In the genomic region with DNA sequence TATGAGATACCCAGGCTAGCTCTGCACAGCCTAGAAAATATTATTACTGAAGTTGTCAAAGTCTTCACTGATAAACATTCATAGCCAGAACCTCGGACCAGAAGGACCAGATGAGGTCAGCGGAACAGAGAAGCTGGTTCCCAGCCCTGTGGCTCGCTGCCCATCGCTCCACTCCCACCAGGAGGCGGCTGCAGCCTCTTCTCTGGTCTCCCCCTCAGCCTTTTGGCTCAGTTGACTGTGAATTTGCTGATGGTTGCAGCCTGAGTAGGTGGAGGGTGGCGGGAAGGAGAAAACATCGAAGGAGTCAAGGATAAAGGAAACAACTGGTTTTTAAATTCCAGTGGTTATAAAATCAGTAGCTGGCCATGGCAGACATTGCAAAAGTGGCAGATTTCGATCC, we compare ENCODE assay signal across 9 mouse cellular contexts.
DNase-seq lines count a peak whose midpoint lies in the region; ATAC-seq and TF ChIP-seq lines count a peak whose summit lies in the region.
"Had no signal": no experiment of that assay in that cellular context is flagged by ENCODE, and none has a peak within 500 bp of the region (broad histone marks: within the 10 kb centered on the region; RNA-seq: fewer than 3 reads in every experiment).

No protein-coding gene starts in this region.

- WGBS in heart, embryonic 13.5 days = 50% methylated on average over 8 of the region's 8 CpGs
- WGBS in limb, embryonic 10.5 days = 64% methylated on average over 8 of the region's 8 CpGs
- 61% methylated on average over 8 of the region's 8 CpGs for WGBS in stomach, postnatal 0 days

- H3K4me2 ChIP-seq in heart, embryonic 13.5 days = 0 out of 2 replicates have a peak overlapping the region, but pooled peaks have one; percentile 3
- H3K4me2 ChIP-seq in stomach, postnatal 0 days (replicated peaks; ENCODE audit: low read depth) = no peak overlapping the region
- H3K4me2 ChIP-seq: embryonic facial prominence, embryonic 15.5 days had no signal

- no peaks in the 10 kb centered on the region for H3K9me3 ChIP-seq in heart, embryonic 13.5 days
- H3K9me3 ChIP-seq in limb, embryonic 10.5 days (replicated peaks) = no peaks in the 10 kb centered on the region
- no peaks in the 10 kb centered on the region for H3K9me3 ChIP-seq in stomach, postnatal 0 days (ENCODE audit: control insufficient read depth, low read length)
- H3K9me3 ChIP-seq: embryonic facial prominence, embryonic 15.5 days had no signal

- ATAC-seq in heart, embryonic 13.5 days (ENCODE audit: extremely low read depth, insufficient number of reproducible peaks, low FRiP score, low TSS enrichment) = no peak
- ATAC-seq in stomach, postnatal 0 days (ENCODE audit: low FRiP score, low TSS enrichment) = no peak; the same call in 1 of the 2 replicates
- ATAC-seq in inflammation-experienced regulatory T-cells, adult 6 months = no peak

- peak; percentile 57 for TF ChIP-seq CTCF in stomach, postnatal 0 days (IDR thresholded peaks at IDR 0.05; ENCODE audit: low read depth)

- H3K9ac ChIP-seq in heart, embryonic 13.5 days = no peak overlapping the region
- no peak overlapping the region for H3K9ac ChIP-seq in stomach, postnatal 0 days (ENCODE audit: low read length)
- H3K9ac ChIP-seq: embryonic facial prominence, embryonic 15.5 days had no signal

- no peak for TF ChIP-seq EP300 in stomach, postnatal 0 days (optimal IDR thresholded peaks at IDR 0.05)

- H3K27me3 ChIP-seq in heart, embryonic 13.5 days (replicated peaks) = no peaks in the 10 kb centered on the region
- no peaks in the 10 kb centered on the region for H3K27me3 ChIP-seq in limb, embryonic 10.5 days (ENCODE audit: low read depth, poor library complexity, severe bottlenecking)
- H3K27me3 ChIP-seq in stomach, postnatal 0 days (ENCODE audit: control insufficient read depth, insufficient read depth, low read length) = no peaks in the 10 kb centered on the region
- H3K27me3 ChIP-seq: embryonic facial prominence, embryonic 15.5 days had no signal

- H3K4me1 ChIP-seq in heart, embryonic 13.5 days = peaks cover 61% of the 10 kb centered on the region
- peaks cover 61% of the 10 kb centered on the region for H3K4me1 ChIP-seq in limb, embryonic 10.5 days
- H3K4me1 ChIP-seq in stomach, postnatal 0 days (replicated peaks; ENCODE audit: control insufficient read depth, insufficient read depth) = peaks cover 6% of the 10 kb centered on the region

- H3K4me3 ChIP-seq in heart, embryonic 13.5 days = no peak overlapping the region
- no peak overlapping the region for H3K4me3 ChIP-seq in limb, embryonic 10.5 days
- H3K4me3 ChIP-seq in stomach, postnatal 0 days (ENCODE audit: low read depth, low read length) = no peak overlapping the region
- H3K4me3 ChIP-seq: embryonic facial prominence, embryonic 15.5 days had no signal

- H3K27ac ChIP-seq in heart, embryonic 13.5 days (replicated peaks) = peak overlapping the region; percentile 86
- peak overlapping the region; percentile 64 for H3K27ac ChIP-seq in limb, embryonic 10.5 days
- H3K27ac ChIP-seq in stomach, postnatal 0 days (replicated peaks) = no peak overlapping the region
- H3K27ac ChIP-seq: embryonic facial prominence, embryonic 15.5 days had no signal

- peak; percentile 37 to 40 for DNase-seq in right cerebral cortex, postnatal 10 days (ENCODE audit: low spot score in 2 of 2)
- DNase-seq in right cerebral cortex, adult 18-20 months = no peak
- DNase-seq in limb, embryonic 10.5 days (ENCODE audit: low spot score) = no peak
- peak; percentile 44 for DNase-seq in stomach, postnatal 0 days (ENCODE audit: low spot score)
- DNase-seq in layer of hippocampus, adult 8-10 months (ENCODE audit: low spot score in 2 of 2) = no peak
- no peak for DNase-seq in right cerebral cortex, postnatal 14 days

- no peaks in the 10 kb centered on the region for H3K36me3 ChIP-seq in heart, embryonic 13.5 days
- H3K36me3 ChIP-seq in limb, embryonic 10.5 days = no peaks in the 10 kb centered on the region
- no peaks in the 10 kb centered on the region for H3K36me3 ChIP-seq in stomach, postnatal 0 days (ENCODE audit: control insufficient read depth, insufficient read depth, low read length)
- H3K36me3 ChIP-seq: embryonic facial prominence, embryonic 15.5 days had no signal

Comparison
In these comparisons a context has a peak if more than half of its experiments do, and no peak if none do; other contexts are left out.
1. DNase-seq: peak in right cerebral cortex, postnatal 10 days (2 of 2) and stomach, postnatal 0 days (single experiment); none in right cerebral cortex, adult 18-20 months (single experiment), limb, embryonic 10.5 days (single experiment), layer of hippocampus, adult 8-10 months (0 of 2) and right cerebral cortex, postnatal 14 days (single experiment).